Mouse (Mus musculus) urinary bladder, adult 2 months (tissue): ENCODE data around the gene Tyk2. TPM values are rescaled to one million over a fixed set of nuclear protein-coding genes. Genes with fewer than 3 reads are reported as not detected.

Experiments
- DNase-seq: peaks from one replicate; pipeline ENCODE4 v3.0.0; 2022; ENCODE audit warnings: low spot score
- polyA plus RNA-seq: library from polyadenylated mRNA; depleted of rRNA; stranded (reverse); fragments of >200 nt; gene quantifications from 2 replicates; pipeline ENCODE4 v1.2.3, GENCODE M21; 2012; rRNA removed

Tyk2 gene
- 23.9 and 28.5 TPM in 2 replicates for polyA plus RNA-seq

- peak; percentile 75 for DNase-seq
Measured at GRCm38 (mm10) chr9:21131059-21131956, at the start of gene Tyk2. Gene Tyk2, minus strand, starts transcription at chr9:21131243.

GRCm38 (mm10) chr9:21180841-21181240, 49.8 kb upstream of the Tyk2 start:
- no peak for DNase-seq

DNA sequence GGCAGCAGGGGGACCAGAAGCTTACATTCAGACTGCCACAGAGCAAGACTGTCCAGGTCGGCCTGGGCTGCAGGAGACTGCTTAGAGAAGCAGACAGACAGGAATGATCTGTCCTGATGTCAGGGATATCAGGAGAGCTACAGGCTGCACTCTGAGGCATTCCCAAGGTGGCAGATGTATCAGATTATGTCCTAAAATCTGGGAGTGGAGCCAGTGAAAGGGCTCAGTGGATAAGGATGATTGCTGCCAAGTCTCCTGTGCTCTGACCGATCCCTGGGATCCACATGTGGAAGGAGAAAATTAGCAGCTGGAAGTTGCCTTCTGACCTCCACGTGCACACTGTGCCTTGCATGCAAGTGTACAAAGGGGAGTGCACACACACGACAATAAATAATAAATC, 49.4 kb upstream of the Tyk2 start:
- no peak for DNase-seq

GRCm38 (mm10) chr9:21172364-21172763, 41.3 kb upstream of the Tyk2 start:
- no peak for DNase-seq

- DNase-seq, result no peak
Measured at GRCm38 (mm10) chr9:21169157-21169556, 38.1 kb upstream of the Tyk2 start.

- peak; percentile 43 for DNase-seq
Measured at GRCm38 (mm10) chr9:21168161-21169123, 37.4 kb upstream of the Tyk2 start.

DNA sequence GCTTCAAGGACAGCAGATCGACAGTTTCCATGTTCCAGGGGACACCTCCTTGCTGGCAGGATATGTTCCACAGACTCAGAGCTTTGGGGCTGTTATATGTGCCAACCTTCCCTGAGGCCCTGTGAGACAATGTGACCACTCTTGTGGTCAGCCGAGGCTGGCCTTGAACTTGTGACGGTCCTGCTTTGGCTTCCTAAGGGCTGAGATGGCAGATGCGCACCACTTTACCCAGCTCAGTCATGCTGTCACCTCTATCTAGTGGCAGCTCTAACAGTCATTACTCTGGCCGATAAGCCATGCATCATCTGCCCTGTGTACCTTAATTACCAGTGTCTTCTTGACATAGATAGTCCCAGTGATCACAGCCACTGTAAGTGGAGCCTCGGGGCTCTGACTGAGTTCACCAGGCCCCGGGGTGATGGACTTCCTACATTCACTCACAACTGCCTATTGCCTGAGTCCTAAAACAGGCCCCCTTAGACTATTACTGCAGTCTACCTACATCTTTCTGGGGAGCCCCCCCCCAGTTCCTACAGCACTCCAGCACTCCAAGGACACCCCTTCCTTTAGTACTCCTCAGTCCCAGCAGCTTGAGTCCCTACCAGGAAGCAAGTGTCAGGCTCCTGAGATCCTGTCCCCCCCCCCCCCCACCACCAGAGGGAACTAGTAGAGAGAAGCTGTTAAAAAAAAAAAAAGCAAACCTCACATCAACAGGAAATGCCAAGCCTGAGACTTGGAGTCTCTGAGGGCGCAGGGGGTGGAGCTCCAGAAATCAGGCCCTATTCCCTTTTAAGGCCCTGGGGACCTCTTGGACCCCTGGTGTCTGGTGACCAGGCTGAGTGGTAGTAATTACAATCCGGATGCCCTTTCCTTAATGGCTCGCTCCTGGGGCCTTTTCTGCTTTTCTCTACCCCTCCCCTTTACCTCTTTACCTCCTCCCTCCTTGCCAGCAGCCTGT, 36.4 kb upstream of the Tyk2 start:
- no peak for DNase-seq

- DNase-seq, result no peak
Measured at GRCm38 (mm10) chr9:21166516-21166915, 35.5 kb upstream of the Tyk2 start.

- DNase-seq, result no peak
Measured at GRCm38 (mm10) chr9:21165952-21166451, 35.0 kb upstream of the Tyk2 start.

DNA sequence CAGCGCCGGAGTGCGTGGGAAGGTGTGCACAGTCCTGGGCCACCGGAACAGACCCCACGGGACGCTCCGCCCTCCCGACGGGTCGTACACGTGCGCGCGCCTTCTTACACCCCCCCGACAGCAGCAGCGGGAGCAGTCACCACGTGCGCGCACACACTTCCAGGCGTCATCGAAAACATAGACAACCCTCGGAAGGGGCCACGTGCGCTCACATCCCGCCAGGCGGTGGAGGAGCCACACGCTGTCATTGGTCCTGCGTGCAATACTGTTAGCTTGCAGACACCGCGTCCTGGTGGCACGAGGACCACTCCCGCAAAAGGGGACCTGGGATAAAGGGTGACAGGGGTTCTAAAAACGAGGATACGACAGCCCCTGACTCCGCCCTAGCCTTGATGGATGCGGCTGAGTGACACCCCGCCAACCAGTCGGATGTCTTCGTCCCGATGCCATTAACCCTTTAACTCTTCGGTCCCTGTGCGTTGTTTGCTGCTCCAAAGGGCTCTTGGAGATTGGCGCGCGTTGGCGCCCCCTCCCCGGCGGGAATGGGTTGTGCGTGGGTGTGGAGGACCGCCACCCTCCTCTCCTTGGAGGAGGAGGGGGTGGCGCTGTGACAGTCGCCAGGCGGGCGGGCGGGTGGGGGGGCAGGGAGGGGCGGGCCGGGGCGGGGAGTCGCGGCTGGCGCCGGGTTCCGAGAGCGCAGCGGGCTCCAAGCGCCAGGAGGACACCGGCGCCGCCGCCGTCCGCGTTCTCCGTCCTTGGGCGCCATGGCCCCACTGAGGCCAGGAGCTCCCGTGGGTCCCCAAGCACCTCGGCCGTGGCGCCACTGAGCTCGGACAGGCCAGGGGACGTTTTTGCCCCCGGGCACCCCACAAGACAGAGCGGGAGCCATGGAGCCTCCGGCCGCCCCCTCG, 34.3 kb upstream of the Tyk2 start, which contains the start of gene Pde4a:
Gene Pde4a (plus strand): TSS at position 674 of the 911 bp plus-strand sequence.
- DNase-seq, result no peak

- no peak for DNase-seq
Measured at GRCm38 (mm10) chr9:21164072-21164471, 33.0 kb upstream of the Tyk2 start.

- DNase-seq, result no peak
Measured at GRCm38 (mm10) chr9:21163086-21164050, 32.3 kb upstream of the Tyk2 start.

- peak; percentile 72 for DNase-seq
Measured at GRCm38 (mm10) chr9:21161209-21161909, 30.3 kb upstream of the Tyk2 start.

- no peak for DNase-seq
Measured at GRCm38 (mm10) chr9:21154787-21155186, 23.7 kb upstream of the Tyk2 start.

DNA sequence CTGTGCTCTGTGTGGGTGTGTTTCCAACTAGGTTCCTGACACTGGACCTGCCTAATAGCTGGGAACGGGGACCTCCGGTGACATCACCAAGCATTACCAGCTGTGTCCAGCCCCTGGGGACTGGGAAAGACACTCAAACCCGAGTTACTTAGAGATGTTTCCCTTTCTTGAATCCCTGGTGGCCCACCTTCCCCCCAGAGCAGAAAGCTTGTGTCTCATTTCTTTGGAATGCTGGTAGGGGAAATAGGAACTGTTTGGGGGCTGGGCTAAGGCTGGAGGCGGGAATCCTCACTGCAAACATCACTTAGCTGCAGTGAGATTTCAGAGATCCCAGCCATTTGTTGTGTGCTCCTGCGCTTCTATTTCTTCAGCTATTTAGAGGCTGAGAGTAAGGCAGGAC, 22.8 kb upstream of the Tyk2 start:
- DNase-seq, result no peak

- DNase-seq, result no peak
Measured at GRCm38 (mm10) chr9:21153331-21153730, 22.3 kb upstream of the Tyk2 start.

GRCm38 (mm10) chr9:21152715-21153114, 21.7 kb upstream of the Tyk2 start:
- no peak for DNase-seq
